Mouse (Mus musculus) hematopoietic stem cell, adult 5-6 weeks (primary cell): ENCODE measurements around the gene Olfr47. TPM values are rescaled to one million over a fixed set of nuclear protein-coding genes. Genes with fewer than 3 reads are reported as not detected.

ENCODE experiments used
- total RNA-seq: library from RNA; stranded (forward); fragments of 172-1452, 232-1000 nt; gene quantifications from 2 replicates; pipeline ENCODE4 v1.2.3, GENCODE M21; 2017

Gene Olfr47
- total RNA-seq, 1 experiment from 2014 or later = not detected

Other genes starting within 250 kb of the Olfr47 start
- gene Olfr441, start 125.2 kb upstream of the Olfr47 start, total RNA-seq = not detected in 2 replicates
- gene Olfr237-ps1, start 85.0 kb upstream of the Olfr47 start, total RNA-seq = not detected in 2 replicates
- not detected in 2 replicates for gene Olfr437, start 68.2 kb upstream of the Olfr47 start, total RNA-seq
- gene Olfr13, start 59.4 kb upstream of the Olfr47 start, total RNA-seq = not detected in 2 replicates
- gene Olfr435, start 34.4 kb upstream of the Olfr47 start, total RNA-seq = not detected in 2 replicates
- gene Olfr434, start 18.5 kb upstream of the Olfr47 start, total RNA-seq = not detected in 2 replicates
- gene Arhgef5, start 34.1 kb downstream of the Olfr47 start, total RNA-seq = 16.7 and 30.3 TPM in 2 replicates
- gene Nobox, start 78.0 kb downstream of the Olfr47 start, total RNA-seq = not detected in 2 replicates